Mouse (Mus musculus): Measurements from ENCODE around the gene Slpi. TPM values are rescaled to one million over a fixed set of nuclear protein-coding genes. Genes with fewer than 3 reads are reported as not detected.

Slpi gene
- polyA plus RNA-seq, 1 experiment, result 19.1 TPM

- TF ChIP-seq GATA1 (IDR thresholded peaks at IDR 0.05; ENCODE audit: borderline replicate concordance, low read length), result no peak
- TF ChIP-seq FLI1 (IDR thresholded peaks at IDR 0.05; ENCODE audit: low read length), result no peak
Measured at GRCm38 (mm10) chr2:164431676-164432465, 43.0 kb upstream of the Slpi start.

DNA sequence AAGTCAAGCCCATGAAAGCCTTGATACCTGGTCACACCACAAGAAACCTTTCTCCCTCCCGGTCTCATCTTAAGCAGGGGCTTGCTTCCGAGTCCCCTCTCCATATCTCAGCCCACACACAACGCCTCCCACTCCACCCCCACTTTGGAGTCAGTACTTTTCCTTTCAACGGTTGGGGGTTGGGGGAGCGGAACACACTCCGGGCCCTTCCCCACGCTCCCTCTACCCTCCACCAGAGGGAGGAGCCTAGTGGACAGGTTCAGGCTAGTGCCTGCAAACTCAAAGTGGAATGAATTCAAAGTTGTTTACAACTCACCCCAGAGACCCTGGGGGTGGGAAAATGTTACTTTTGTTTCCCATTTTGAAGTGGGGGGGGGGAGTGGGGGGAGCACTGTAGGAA, 41.8 kb upstream of the Slpi start:
- H3K27me3 ChIP-seq (replicated peaks), result peaks cover 93% of the 10 kb centered on the region
- H3K4me1 ChIP-seq, result peaks cover 16% of the 10 kb centered on the region
- no peak overlapping the region for H3K4me3 ChIP-seq (replicated peaks)
- TF ChIP-seq FLI1 (IDR thresholded peaks at IDR 0.05; ENCODE audit: low read length) (no peak), GATA1 (IDR thresholded peaks at IDR 0.05; ENCODE audit: borderline replicate concordance, low read length) (no peak)
- H3K9me3 ChIP-seq, result no peaks in the 10 kb centered on the region
- no peaks in the 10 kb centered on the region for H3K36me3 ChIP-seq (replicated peaks; ENCODE audit: low read length)

More at GRCm38 (mm10) chr2:164431676-164432465, 43.0 kb upstream of the Slpi start:
- Histone ChIP-seq H3K9me3 (no peaks in the 10 kb centered on the region), H3K4me3 (replicated peaks) (no peak overlapping the region), H3K4me1 (peaks cover 16% of the 10 kb centered on the region), H3K36me3 (replicated peaks; ENCODE audit: low read length) (no peaks in the 10 kb centered on the region), H3K27me3 (replicated peaks) (peaks cover 92% of the 10 kb centered on the region)

- peaks cover 90% of the 10 kb centered on the region for H3K27me3 ChIP-seq (replicated peaks)
- no peaks in the 10 kb centered on the region for H3K36me3 ChIP-seq (replicated peaks; ENCODE audit: low read length)
- no peaks in the 10 kb centered on the region for H3K9me3 ChIP-seq
- no peak for TF ChIP-seq FLI1 (IDR thresholded peaks at IDR 0.05; ENCODE audit: low read length)
- TF ChIP-seq GATA1 (IDR thresholded peaks at IDR 0.05; ENCODE audit: borderline replicate concordance, low read length), result no peak
- H3K4me3 ChIP-seq (replicated peaks), result no peak overlapping the region
- H3K4me1 ChIP-seq, result peaks cover 16% of the 10 kb centered on the region
Measured at GRCm38 (mm10) chr2:164429881-164430615, 41.2 kb upstream of the Slpi start.

DNA sequence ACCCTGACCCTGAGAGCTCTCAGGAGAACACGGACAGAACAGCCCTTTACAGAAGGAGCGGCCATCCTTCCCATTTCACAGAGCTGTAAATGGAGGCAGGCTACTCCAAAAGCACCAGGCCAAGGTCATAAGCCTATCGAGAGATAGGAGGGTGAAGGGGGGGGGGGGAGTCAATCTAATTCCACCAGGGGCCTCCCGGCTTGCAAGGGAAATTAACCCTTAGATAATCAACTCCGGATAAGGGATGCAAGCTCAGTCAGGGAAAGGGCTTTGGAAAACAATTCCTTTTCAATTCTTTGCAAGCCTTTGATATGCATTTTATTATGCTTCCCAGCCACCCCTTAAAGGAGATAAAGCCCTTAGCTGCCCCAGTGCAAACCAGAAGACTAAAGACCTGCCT, 39.6 kb upstream of the Slpi start:
- TF ChIP-seq GATA1 (IDR thresholded peaks at IDR 0.05; ENCODE audit: borderline replicate concordance, low read length) (no peak), FLI1 (IDR thresholded peaks at IDR 0.05; ENCODE audit: low read length) (no peak)
- Histone ChIP-seq H3K4me1 (peaks cover 16% of the 10 kb centered on the region), H3K4me3 (replicated peaks) (no peak overlapping the region), H3K9me3 (no peaks in the 10 kb centered on the region), H3K27me3 (replicated peaks) (peaks cover 79% of the 10 kb centered on the region), H3K36me3 (replicated peaks; ENCODE audit: low read length) (no peaks in the 10 kb centered on the region)

GRCm38 (mm10) chr2:164426952-164427351, 38.1 kb upstream of the Slpi start:
- Histone ChIP-seq H3K4me3 (replicated peaks) (no peak overlapping the region), H3K36me3 (replicated peaks; ENCODE audit: low read length) (no peaks in the 10 kb centered on the region), H3K27me3 (replicated peaks) (peaks cover 76% of the 10 kb centered on the region), H3K9me3 (no peaks in the 10 kb centered on the region), H3K4me1 (peaks cover 5% of the 10 kb centered on the region)
- no peak for TF ChIP-seq FLI1 (IDR thresholded peaks at IDR 0.05; ENCODE audit: low read length)
- TF ChIP-seq GATA1 (IDR thresholded peaks at IDR 0.05; ENCODE audit: borderline replicate concordance, low read length), result no peak

DNA sequence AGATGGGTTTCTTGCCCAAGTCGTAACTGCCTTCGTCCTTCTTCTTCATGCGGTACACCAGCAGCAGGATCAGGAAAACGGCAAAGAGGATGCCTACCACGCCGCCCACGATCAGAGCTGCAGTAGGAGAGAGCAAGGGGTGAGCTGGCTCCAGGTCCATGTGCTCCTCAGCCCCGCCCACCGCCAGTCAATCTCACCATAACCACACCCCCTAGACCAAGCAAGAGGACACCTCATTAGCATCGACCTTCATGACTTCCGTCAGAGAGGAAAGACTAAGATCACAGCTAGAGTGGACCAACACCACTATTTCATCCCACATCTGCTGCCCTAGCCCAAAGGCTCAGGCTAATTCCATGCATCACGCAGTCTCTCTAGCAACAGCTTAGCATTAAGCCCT, 37.2 kb upstream of the Slpi start:
- peaks cover 76% of the 10 kb centered on the region for H3K27me3 ChIP-seq (replicated peaks)
- 0 out of 2 replicates have a peak, but pooled peaks cover 3% of the 10 kb centered on the region for H3K4me1 ChIP-seq
- H3K9me3 ChIP-seq, result no peaks in the 10 kb centered on the region
- no peak overlapping the region for H3K4me3 ChIP-seq (replicated peaks)
- no peak for TF ChIP-seq GATA1 (IDR thresholded peaks at IDR 0.05; ENCODE audit: borderline replicate concordance, low read length)
- no peak for TF ChIP-seq FLI1 (IDR thresholded peaks at IDR 0.05; ENCODE audit: low read length)
- no peaks in the 10 kb centered on the region for H3K36me3 ChIP-seq (replicated peaks; ENCODE audit: low read length)

DNA sequence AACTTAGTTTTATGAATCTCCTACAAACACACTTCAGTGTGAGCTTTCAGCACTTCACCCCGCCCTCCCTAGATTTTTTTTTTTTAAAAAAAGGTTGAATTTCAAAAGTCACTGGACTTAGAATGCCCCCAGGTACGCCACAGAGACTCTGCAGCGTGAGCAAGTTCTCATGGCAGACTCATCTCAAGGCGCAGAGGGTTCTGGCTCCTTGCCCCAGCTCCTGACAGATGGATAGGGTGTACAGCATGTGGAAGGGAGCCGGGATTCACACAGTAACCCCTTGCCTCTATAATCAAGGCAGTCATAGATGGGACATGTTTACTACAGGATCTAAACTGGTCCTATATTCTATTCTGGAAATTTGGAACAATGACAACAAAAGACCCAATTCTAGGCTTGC, 36.5 kb upstream of the Slpi start:
- H3K27me3 ChIP-seq (replicated peaks), result peaks cover 68% of the 10 kb centered on the region
- H3K9me3 ChIP-seq, result no peaks in the 10 kb centered on the region
- H3K4me1 ChIP-seq, result no peaks in the 10 kb centered on the region
- H3K36me3 ChIP-seq (replicated peaks; ENCODE audit: low read length), result no peaks in the 10 kb centered on the region
- H3K4me3 ChIP-seq (replicated peaks), result no peak overlapping the region
- TF ChIP-seq GATA1 (IDR thresholded peaks at IDR 0.05; ENCODE audit: borderline replicate concordance, low read length) (no peak), FLI1 (IDR thresholded peaks at IDR 0.05; ENCODE audit: low read length) (no peak)

GRCm38 (mm10) chr2:164424406-164424805, 35.5 kb upstream of the Slpi start:
- peaks cover 66% of the 10 kb centered on the region for H3K27me3 ChIP-seq (replicated peaks)
- TF ChIP-seq GATA1 (IDR thresholded peaks at IDR 0.05; ENCODE audit: borderline replicate concordance, low read length) (no peak), FLI1 (IDR thresholded peaks at IDR 0.05; ENCODE audit: low read length) (no peak)
- no peak overlapping the region for H3K4me3 ChIP-seq (replicated peaks)
- H3K9me3 ChIP-seq, result no peaks in the 10 kb centered on the region
- H3K36me3 ChIP-seq (replicated peaks; ENCODE audit: low read length), result no peaks in the 10 kb centered on the region
- no peaks in the 10 kb centered on the region for H3K4me1 ChIP-seq

DNA sequence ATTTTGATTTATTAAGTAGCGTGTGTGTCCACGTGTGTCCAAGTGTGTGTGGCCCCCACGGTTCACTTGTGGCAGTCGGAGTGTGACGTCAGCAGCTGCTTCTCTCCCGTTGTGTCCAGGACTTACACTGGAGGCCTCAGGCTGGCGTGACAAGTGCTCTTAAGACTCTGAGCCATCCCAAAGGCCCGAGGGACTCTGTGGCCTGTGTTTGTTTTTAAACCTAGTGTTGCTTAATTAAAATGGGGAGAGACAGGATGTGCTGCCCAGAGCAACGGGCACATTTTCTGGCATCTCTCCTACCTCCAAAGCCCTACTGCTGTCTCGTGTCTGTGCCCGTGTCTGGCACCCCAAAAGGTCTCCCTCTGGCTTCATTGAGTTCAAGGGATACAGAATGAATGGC, 34.6 kb upstream of the Slpi start:
- TF ChIP-seq GATA1 (IDR thresholded peaks at IDR 0.05; ENCODE audit: borderline replicate concordance, low read length) (no peak), FLI1 (IDR thresholded peaks at IDR 0.05; ENCODE audit: low read length) (no peak)
- Histone ChIP-seq H3K9me3 (no peaks in the 10 kb centered on the region), H3K4me1 (no peaks in the 10 kb centered on the region), H3K4me3 (replicated peaks) (no peak overlapping the region), H3K27me3 (replicated peaks) (peaks cover 65% of the 10 kb centered on the region), H3K36me3 (replicated peaks; ENCODE audit: low read length) (no peaks in the 10 kb centered on the region)

Data from megakaryocyte, embryonic 14.5 days (primary cell).